Comparison of ENCODE assay signal across 23 mouse cellular contexts in genomic region chr11:20805604-20806249, GRCm38 (mm10).
"Had no signal": no experiment of that assay in that cellular context is flagged by ENCODE, and none has a peak within 500 bp of the region (broad histone marks: within the 10 kb centered on the region; RNA-seq: fewer than 3 reads in every experiment).

No protein-coding gene starts in this region.

- H3K36me3 ChIP-seq: kidney, embryonic 15.5 days; limb, embryonic 12.5 days; limb, embryonic 15.5 days; lung, embryonic 15.5 days; midbrain, embryonic 10.5 days; midbrain, embryonic 13.5 days; neural tube, embryonic 13.5 days had no signal

- H3K9me3 ChIP-seq: kidney, embryonic 15.5 days; limb, embryonic 12.5 days; limb, embryonic 15.5 days; lung, embryonic 15.5 days; megakaryocyte, embryonic 14.5 days; midbrain, embryonic 10.5 days; midbrain, embryonic 13.5 days; neural tube, embryonic 13.5 days had no signal

- DNase-seq: kidney, adult 2 months; kidney, postnatal 10 days; kidney, postnatal 36 days; left cerebral cortex, postnatal 4 days; lung, adult 18-20 months; lung, postnatal 10 days; lung, postnatal 36 days; right cerebral cortex, postnatal 4 days; thymus, adult 2 months; thymus, postnatal 14 days; thymus, postnatal 4 days had no signal

- ATAC-seq: midbrain, embryonic 13.5 days; midbrain, embryonic 16.5 days had no signal

- H3K4me3 ChIP-seq: kidney, embryonic 15.5 days; limb, embryonic 12.5 days; limb, embryonic 15.5 days; lung, embryonic 15.5 days; megakaryocyte, embryonic 14.5 days; midbrain, embryonic 10.5 days; midbrain, embryonic 13.5 days; myocyte; neural tube, embryonic 13.5 days had no signal

- H3K4me1 ChIP-seq: lung, embryonic 15.5 days had no signal

- H3K27ac ChIP-seq: kidney, embryonic 15.5 days; limb, embryonic 12.5 days; limb, embryonic 15.5 days; liver, embryonic 14.5 days; lung, embryonic 15.5 days; midbrain, embryonic 10.5 days; midbrain, embryonic 13.5 days; neural tube, embryonic 13.5 days had no signal

- H3K9ac ChIP-seq: kidney, embryonic 15.5 days; limb, embryonic 12.5 days; limb, embryonic 15.5 days; liver, embryonic 14.5 days; lung, embryonic 15.5 days; midbrain, embryonic 13.5 days; neural tube, embryonic 13.5 days had no signal

- H3K27me3 ChIP-seq: limb, embryonic 12.5 days; limb, embryonic 15.5 days; lung, embryonic 15.5 days; megakaryocyte, embryonic 14.5 days; midbrain, embryonic 13.5 days; neural tube, embryonic 13.5 days had no signal

- H3K4me2 ChIP-seq: kidney, embryonic 15.5 days; limb, embryonic 12.5 days; limb, embryonic 15.5 days; liver, embryonic 11.5 days; lung, embryonic 15.5 days; midbrain, embryonic 13.5 days; neural tube, embryonic 13.5 days had no signal
